Mouse (Mus musculus) MEL (cell line): ENCODE measurements around the gene Fign. TPM values are rescaled to one million over a fixed set of nuclear protein-coding genes. Genes with fewer than 3 reads are reported as not detected.

Experiments used
- DNase-seq: peaks from one replicate; pipeline ENCODE4 v3.0.0; 2011; ENCODE audit warnings: low read depth, low spot score
- H3K27ac ChIP-seq: 2 replicates; pipeline ENCODE4 v1.5.1; 2012; ENCODE audit warnings: low read depth, mild to moderate bottlenecking, control low read depth, low read length, moderate library complexity; ENCODE audit not compliant: control insufficient read depth
- H3K27me3 ChIP-seq, 2 experiments: fragments of 150-350 bp in 1 of 2; sonication (generic) in 1 of 2; 2 replicates each; pipeline ENCODE4 v1.6.1; 2012; ENCODE audit warnings: low read length in 2 of 2, mild to moderate bottlenecking in 2 of 2, improper control_type of control experiment in 1 of 2, moderate library complexity in 1 of 2; ENCODE audit not compliant: insufficient read depth in 2 of 2, control insufficient read depth in 1 of 2
- H3K36me3 ChIP-seq, 2 experiments: 2 replicates each; pipeline ENCODE4 v1.6.1; 2012 to 2014; ENCODE audit warnings: low read length in 2 of 2, improper control_type of control experiment in 1 of 2, inconsistent platforms in 1 of 2, mild to moderate bottlenecking in 1 of 2; ENCODE audit not compliant: insufficient read depth in 2 of 2, control insufficient read depth in 1 of 2
- H3K4me1 ChIP-seq, 2 experiments: fragments of 150-350 bp in 1 of 2; sonication (generic) in 1 of 2; 2 replicates each; pipeline ENCODE4 v1.6.1; 2012; ENCODE audit warnings: low read length in 2 of 2, improper control_type of control experiment in 1 of 2, mild to moderate bottlenecking in 1 of 2; ENCODE audit not compliant: insufficient read depth in 2 of 2, control insufficient read depth in 1 of 2
- H3K4me3 ChIP-seq, 2 experiments: fragments of 150-350 bp in 1 of 2; sonication (generic) in 1 of 2; 2 replicates each; pipeline ENCODE4 v1.5.1; 2012; ENCODE audit warnings: low read depth in 2 of 2, low read length in 2 of 2, mild to moderate bottlenecking in 2 of 2, moderate library complexity in 2 of 2, control low read depth in 1 of 2, improper control_type of control experiment in 1 of 2; ENCODE audit not compliant: control insufficient read depth in 1 of 2, insufficient read depth in 1 of 2
- H3K79me2 ChIP-seq: 2 replicates; pipeline ENCODE4 v1.6.1; 2012; ENCODE audit warnings: mild to moderate bottlenecking, low read length, moderate library complexity; ENCODE audit not compliant: control insufficient read depth, poor library complexity, insufficient read depth
- H3K9ac ChIP-seq: 2 replicates; pipeline ENCODE4 v1.6.1; 2012; ENCODE audit warnings: low read depth, mild to moderate bottlenecking, control low read depth, low read length, moderate library complexity; ENCODE audit not compliant: control insufficient read depth, poor library complexity, severe bottlenecking
- H3K9me3 ChIP-seq: fragments of 150-350 bp; sonication (generic); replicated peaks from 2 replicates; pipeline ENCODE4 v1.6.1; 2012; ENCODE audit warnings: mild to moderate bottlenecking, low read length, improper control_type of control experiment, moderate library complexity; ENCODE audit not compliant: insufficient read depth
- CHD2 ChIP-seq: IDR thresholded peaks from 2 replicates; pipeline ENCODE4 v1.6.1; 2011; ENCODE audit warnings: low read length, improper control_type of control experiment
- GATA1 ChIP-seq: IDR thresholded peaks from 2 replicates; pipeline ENCODE4 v1.6.1; 2011; ENCODE audit warnings: low read depth, low read length, improper control_type of control experiment
- HCFC1 ChIP-seq: IDR thresholded peaks from 2 replicates; pipeline ENCODE4 v1.6.1; 2012; ENCODE audit warnings: low read depth, mild to moderate bottlenecking, inconsistent platforms, low read length, improper control_type of control experiment, moderate library complexity
- KAT2A ChIP-seq: conservative IDR thresholded peaks from 2 replicates; pipeline ENCODE4 v1.6.1; 2012; ENCODE audit warnings: low read depth, low read length, improper control_type of control experiment, inconsistent platforms
- MAFK ChIP-seq: IDR thresholded peaks from 2 replicates; pipeline ENCODE4 v1.6.1; 2011; ENCODE audit warnings: low read depth, mild to moderate bottlenecking, low read length, improper control_type of control experiment, borderline replicate concordance
- MEF2A ChIP-seq: IDR thresholded peaks from 2 replicates; pipeline ENCODE4 v1.6.1; 2014; ENCODE audit warnings: low read depth, mild to moderate bottlenecking, inconsistent platforms, low read length, improper control_type of control experiment; ENCODE audit not compliant: poor library complexity, insufficient replicate concordance, severe bottlenecking; ENCODE audit errors: extremely low read depth
- MXI1 ChIP-seq: IDR thresholded peaks from 2 replicates; pipeline ENCODE4 v1.6.1; 2011; ENCODE audit warnings: mild to moderate bottlenecking, low read depth, low read length, improper control_type of control experiment
- MYB ChIP-seq: IDR thresholded peaks from 2 replicates; pipeline ENCODE4 v1.6.1; 2011; ENCODE audit warnings: mild to moderate bottlenecking, low read depth, low read length, improper control_type of control experiment
- NELFE ChIP-seq: IDR thresholded peaks from 2 replicates; pipeline ENCODE4 v1.6.1; 2011; ENCODE audit warnings: low read depth, low read length, improper control_type of control experiment
- POLR2A ChIP-seq, 2 experiments: IDR thresholded peaks; 2 replicates each; pipeline ENCODE4 v1.6.1; 2011 to 2012; ENCODE audit warnings: low read length in 2 of 2, mild to moderate bottlenecking in 2 of 2, control low read depth in 1 of 2, improper control_type of control experiment in 1 of 2, low read depth in 1 of 2, moderate library complexity in 1 of 2; ENCODE audit not compliant: control insufficient read depth in 1 of 2, insufficient read depth in 1 of 2, poor library complexity in 1 of 2
- POLR2AphosphoS5 ChIP-seq: IDR thresholded peaks from 2 replicates; pipeline ENCODE4 v1.6.1; 2012; ENCODE audit warnings: low read depth, borderline replicate concordance, mild to moderate bottlenecking, inconsistent platforms, low read length, moderate library complexity, mixed read lengths
- RCOR1 ChIP-seq: IDR thresholded peaks from 2 replicates; pipeline ENCODE4 v1.6.1; 2012; ENCODE audit warnings: low read depth, mild to moderate bottlenecking, inconsistent platforms, low read length, improper control_type of control experiment
- SIN3A ChIP-seq: IDR thresholded peaks from 2 replicates; pipeline ENCODE4 v1.6.1; 2012; ENCODE audit warnings: low read length, improper control_type of control experiment, inconsistent platforms
- SMC3 ChIP-seq: IDR thresholded peaks from 2 replicates; pipeline ENCODE4 v1.6.1; 2011; ENCODE audit warnings: low read depth, low read length, improper control_type of control experiment
- TAL1 ChIP-seq: IDR thresholded peaks from 2 replicates; pipeline ENCODE4 v1.6.1; 2012; ENCODE audit warnings: mild to moderate bottlenecking, inconsistent platforms, low read length, moderate library complexity, mixed read lengths
- TCF12 ChIP-seq: IDR thresholded peaks from 2 replicates; pipeline ENCODE4 v1.6.1; 2014; ENCODE audit warnings: low read depth, mild to moderate bottlenecking, inconsistent platforms, low read length, improper control_type of control experiment, moderate library complexity
- USF2 ChIP-seq, 2 experiments: IDR thresholded peaks; 2 replicates each; pipeline ENCODE4 v1.6.1; 2011 to 2012; ENCODE audit warnings: improper control_type of control experiment in 2 of 2, low read length in 2 of 2, borderline replicate concordance in 1 of 2, inconsistent platforms in 1 of 2, low read depth in 1 of 2, mild to moderate bottlenecking in 1 of 2; ENCODE audit not compliant: insufficient read depth in 1 of 2
- ZMIZ1 ChIP-seq: IDR thresholded peaks from 2 replicates; pipeline ENCODE4 v1.6.1; 2012; ENCODE audit warnings: low read depth, mild to moderate bottlenecking, inconsistent platforms, low read length, improper control_type of control experiment, moderate library complexity
- polyA plus RNA-seq, 2 experiments: library from polyadenylated mRNA; stranded (reverse) in 1 of 2; unstranded in 1 of 2; fragments of >175 nt in 1 of 2; fragments of >200 nt in 1 of 2; gene quantifications; 2 replicates each; pipeline versions ENCODE4 v1.2.1 to v1.2.4; 2012; ENCODE audit warnings: low replicate concordance in 2 of 2, low read depth in 1 of 2; ENCODE audit not compliant: insufficient read length in 2 of 2, insufficient read depth in 1 of 2, missing spikeins in 1 of 2
- total RNA-seq: library from RNA; depleted of rRNA; stranded (reverse); fragments of 300-350 nt; gene quantifications from 2 replicates; pipeline ENCODE4 v1.2.3, GENCODE M21; 2012

Fign gene
- total and polyA plus RNA-seq, 3 experiments = not detected

- TF ChIP-seq POLR2AphosphoS5 (no peak), TAL1 (no peak), GATA1 (no peak), MAFK (no peak), SIN3A (no peak), ZMIZ1 (no peak)
- Histone ChIP-seq H3K36me3 (no peaks in the 10 kb centered on the region), H3K4me3 (no peak overlapping the region), H3K27me3 (no peaks in the 10 kb centered on the region), H3K9me3 (no peaks in the 10 kb centered on the region), H3K79me2 (no peaks in the 10 kb centered on the region), H3K9ac (no peak overlapping the region), H3K4me1 (no peaks in the 10 kb centered on the region), H3K27ac (no peak overlapping the region)
- no peak for DNase-seq
Measured at GRCm38 (mm10) chr2:64120495-64120894, 22.7 kb upstream of the Fign start.

- DNase-seq = no peak
- Histone ChIP-seq H3K79me2 (no peaks in the 10 kb centered on the region), H3K9me3 (no peaks in the 10 kb centered on the region), H3K4me1 (no peaks in the 10 kb centered on the region), H3K9ac (no peak overlapping the region), H3K27me3 (no peaks in the 10 kb centered on the region), H3K4me3 (no peak overlapping the region), H3K27ac (no peak overlapping the region), H3K36me3 (no peaks in the 10 kb centered on the region)
- TF ChIP-seq KAT2A = no peak
- TF ChIP-seq SMC3 = no peak
- no peak for TF ChIP-seq TCF12
- no peak for TF ChIP-seq MAFK
- TF ChIP-seq HCFC1 = no peak
- TF ChIP-seq RCOR1 = no peak
- TF ChIP-seq MXI1 = no peak
- TF ChIP-seq CHD2 = no peak
- no peak for TF ChIP-seq USF2 (IDR thresholded peaks at IDR 0.05; ENCODE audit: borderline replicate concordance in 1 of 2, insufficient read depth in 1 of 2, low read depth in 1 of 2, low read length in 2 of 2)
- no peak for TF ChIP-seq MYB
- no peak for TF ChIP-seq POLR2AphosphoS5
- no peak for TF ChIP-seq GATA1
- no peak for TF ChIP-seq SIN3A
- no peak for TF ChIP-seq TAL1
- TF ChIP-seq NELFE = no peak
- TF ChIP-seq POLR2A (IDR thresholded peaks at IDR 0.05; ENCODE audit: control insufficient read depth in 1 of 2, insufficient read depth in 1 of 2, low read depth in 1 of 2, low read length in 2 of 2, poor library complexity in 1 of 2) = no peak
- TF ChIP-seq MEF2A = no peak
Measured at GRCm38 (mm10) chr2:64116613-64117012, 18.8 kb upstream of the Fign start.
